Mouse (Mus musculus) thymus, adult 2 months (tissue): ENCODE measurements around the gene Cbfa2t3.

ENCODE experiments used
- CTCF ChIP-seq: fragments of 200-500 bp; IDR thresholded peaks from 2 replicates; pipeline ENCODE4 v1.5.1; 2012; ENCODE audit warnings: mild to moderate bottlenecking, control low read depth, low read length, moderate library complexity, borderline replicate concordance; ENCODE audit not compliant: control insufficient read depth, poor library complexity, insufficient read depth; ENCODE audit errors: extremely low read depth
- POLR2A ChIP-seq: fragments of 200-500 bp; IDR thresholded peaks from 2 replicates; pipeline ENCODE4 v1.6.1; 2012; ENCODE audit warnings: mild to moderate bottlenecking, low read length, control low read depth, moderate library complexity; ENCODE audit not compliant: control insufficient read depth, poor library complexity, insufficient read depth; ENCODE audit errors: extremely low read depth

DNA sequence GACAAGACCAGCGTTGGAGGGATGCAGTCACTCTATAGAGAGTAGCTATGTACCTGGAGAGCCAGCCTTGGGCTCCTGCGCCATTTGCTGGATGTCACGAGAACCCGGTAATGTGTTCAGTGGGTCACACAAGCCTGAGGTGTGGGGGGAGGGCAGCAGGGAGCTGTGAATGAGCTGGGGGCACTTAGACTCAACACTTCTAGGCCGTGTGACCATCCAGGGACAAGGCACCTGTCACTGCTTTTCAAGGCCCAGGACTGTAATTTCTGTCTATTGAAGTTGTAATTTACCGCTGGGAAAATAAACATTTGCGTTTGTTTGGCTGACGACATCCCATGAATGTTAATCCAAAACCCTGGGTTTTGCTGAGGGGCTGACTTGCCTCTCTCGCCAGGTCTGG, 12.0 kb downstream of the Cbfa2t3 start:
- TF ChIP-seq CTCF (no peak), POLR2A (no peak)
